Mouse (Mus musculus): ENCODE data around the gene Rps25.
"Not testable (repeated sequence)": the region's sequence is repeated elsewhere in the genome, so short reads cannot be mapped to it uniquely, and the experiment has no call there.

Gene Rps25

DNA sequence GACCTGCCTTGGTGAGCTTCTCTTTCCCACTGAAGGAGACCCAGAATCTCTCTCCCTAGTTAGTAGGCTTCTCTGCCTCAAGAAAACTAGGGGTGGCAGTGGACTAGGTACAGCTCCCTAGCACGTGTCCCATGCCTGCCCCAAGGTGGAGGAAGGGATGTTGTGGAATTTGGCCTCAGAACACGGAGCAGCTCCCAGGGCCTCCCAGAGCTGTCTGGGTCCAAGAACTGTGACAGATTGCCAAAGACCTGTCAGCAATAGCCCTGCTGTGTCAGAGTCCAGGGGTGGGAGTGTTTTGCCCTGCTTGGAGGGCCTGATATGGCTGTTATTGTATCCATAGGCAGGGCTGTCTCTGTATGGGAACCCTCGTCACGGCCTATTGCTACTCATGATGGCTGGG is 5.9 kb upstream of the Rps25 start:
- no peak for DNase-seq (ENCODE audit: low spot score in 2 of 2)

DNA sequence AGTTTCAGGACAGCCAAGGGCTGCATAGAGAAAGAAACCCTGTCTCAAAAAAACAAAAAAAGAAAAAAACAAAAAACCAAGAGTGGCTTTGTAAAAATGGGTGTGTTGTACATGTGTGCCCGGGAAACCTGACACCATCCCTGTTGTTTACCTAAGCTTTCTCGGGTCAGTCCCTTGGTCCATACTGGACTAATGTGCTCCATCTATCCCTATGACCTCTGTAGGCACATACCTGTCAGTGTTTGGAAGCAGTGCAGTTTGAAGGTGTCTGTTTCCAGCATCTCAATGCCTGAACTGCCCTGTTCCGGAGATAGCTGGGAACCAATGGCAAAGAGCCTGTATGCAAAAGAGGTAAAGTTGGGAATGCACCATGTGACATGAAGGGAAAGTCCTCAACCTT is 1.9 kb upstream of the Rps25 start:
- DNase-seq (ENCODE audit: low spot score in 2 of 2): no peak

DNA sequence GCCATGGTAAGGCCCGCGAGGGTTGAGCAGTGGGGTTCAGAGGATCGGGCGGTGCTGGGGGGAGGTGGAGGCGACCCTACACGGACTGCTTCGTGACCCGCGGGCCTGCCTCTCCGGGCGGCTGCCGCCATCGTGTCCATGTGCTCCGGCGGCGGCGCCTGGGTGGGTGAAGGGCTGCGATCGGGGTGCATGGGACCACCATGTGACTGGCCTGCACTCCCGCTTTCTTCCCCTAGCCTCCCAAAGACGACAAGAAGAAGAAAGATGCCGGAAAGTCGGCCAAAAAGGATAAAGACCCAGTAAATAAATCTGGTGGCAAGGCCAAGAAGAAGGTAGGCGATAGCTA is 786 bp downstream of the Rps25 start:
- DNase-seq (ENCODE audit: low spot score in 2 of 2): no peak

DNA sequence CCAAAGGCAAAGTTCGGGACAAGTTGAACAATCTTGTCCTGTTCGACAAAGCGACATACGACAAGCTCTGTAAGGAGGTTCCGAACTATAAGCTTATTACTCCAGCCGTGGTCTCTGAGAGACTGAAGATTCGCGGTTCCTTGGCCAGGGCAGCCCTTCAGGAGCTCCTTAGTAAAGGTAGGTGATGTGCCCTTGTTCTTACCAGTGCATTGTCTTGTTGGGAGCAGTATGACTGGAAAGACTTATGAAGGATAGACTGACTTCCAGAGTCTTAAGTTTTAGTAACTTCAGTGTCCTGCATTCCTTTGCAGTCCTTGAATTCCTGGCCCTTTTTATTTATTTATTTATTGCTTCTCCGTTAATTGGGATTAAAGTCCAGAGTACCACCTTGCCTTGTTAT is 1.8 kb downstream of the Rps25 start:
- DNase-seq (ENCODE audit: low spot score in 2 of 2): not testable (repeated sequence)

DNA sequence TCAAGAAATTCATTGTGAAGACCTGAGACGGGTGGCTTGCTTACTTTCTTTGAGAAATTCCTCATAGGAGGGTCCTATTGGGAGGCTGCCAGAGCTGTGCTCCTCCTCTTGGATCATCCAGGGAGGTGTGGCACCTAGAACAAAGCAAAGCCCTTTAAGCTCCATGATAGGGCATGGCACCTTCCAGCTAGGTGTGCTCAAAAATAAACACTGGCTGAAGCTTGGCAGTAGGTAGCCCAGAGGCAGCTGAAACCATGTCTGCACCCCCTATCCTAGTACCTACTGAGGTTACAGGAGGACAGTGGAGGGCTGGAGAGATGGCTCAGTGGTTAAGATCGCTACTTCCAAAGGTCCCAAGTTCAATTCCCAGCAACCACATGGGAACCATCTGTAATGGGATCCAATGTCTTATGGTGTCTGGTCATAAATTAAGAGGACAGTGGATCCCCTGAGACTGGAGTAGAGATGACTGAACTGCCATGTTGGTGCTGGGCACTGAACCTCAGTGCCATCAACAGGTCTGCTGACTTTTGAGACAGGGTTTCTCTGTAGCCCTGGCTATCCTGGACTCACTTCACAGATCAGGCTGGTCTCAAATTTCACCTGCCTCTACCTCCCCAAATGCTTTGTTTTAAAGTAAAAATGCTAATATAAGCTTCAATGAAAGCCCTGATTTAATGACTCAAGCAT is 3.9 kb downstream of the Rps25 start:
- no peak for DNase-seq (ENCODE audit: low spot score in 2 of 2)

DNA sequence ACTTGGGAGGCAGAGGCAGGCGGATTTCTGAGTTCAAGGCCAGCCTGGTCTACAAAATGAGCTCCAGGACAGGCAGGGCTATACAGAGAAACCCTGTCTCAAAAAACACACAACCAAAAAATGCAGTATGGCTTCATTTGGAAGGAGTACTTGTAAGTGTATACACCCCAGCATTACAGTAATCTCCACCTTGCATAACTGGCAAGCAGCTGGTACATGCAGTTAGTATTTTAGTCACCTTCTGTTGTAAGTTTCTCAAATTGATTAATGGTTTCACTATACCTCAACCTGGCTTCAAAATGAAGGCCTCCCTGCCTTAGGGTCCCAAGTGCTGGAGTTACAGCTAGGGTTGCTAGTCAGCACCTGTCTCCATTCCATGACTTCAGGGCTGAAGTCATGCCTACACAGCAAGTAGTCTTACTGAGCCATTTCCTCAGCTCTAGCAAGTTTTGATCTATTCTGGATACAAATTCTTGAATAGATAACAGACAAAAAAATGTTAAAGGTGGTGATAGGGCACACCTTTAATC is 4.7 kb downstream of the Rps25 start:
- no peak for DNase-seq (ENCODE audit: low spot score in 2 of 2)

DNA sequence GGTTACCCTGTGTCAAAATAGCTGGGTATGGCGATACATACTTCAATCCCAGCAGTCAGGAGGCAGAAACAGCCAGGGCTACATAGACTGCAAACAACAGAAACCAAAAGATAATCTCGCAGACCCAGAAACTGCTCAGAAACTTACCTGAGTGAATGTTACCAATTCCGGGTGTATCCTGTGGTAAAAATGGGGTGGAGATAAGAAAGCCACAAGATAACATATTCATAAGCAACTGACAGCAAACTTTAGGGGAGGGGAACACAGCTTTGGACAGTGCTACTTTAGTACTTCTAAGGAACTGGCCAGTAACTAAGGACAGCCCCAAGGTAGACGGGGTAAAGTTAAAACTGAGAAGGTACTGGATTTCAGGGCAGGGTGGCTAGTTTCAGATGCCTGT is 5.4 kb downstream of the Rps25 start:
- DNase-seq (ENCODE audit: low spot score in 2 of 2): no peak

DNA sequence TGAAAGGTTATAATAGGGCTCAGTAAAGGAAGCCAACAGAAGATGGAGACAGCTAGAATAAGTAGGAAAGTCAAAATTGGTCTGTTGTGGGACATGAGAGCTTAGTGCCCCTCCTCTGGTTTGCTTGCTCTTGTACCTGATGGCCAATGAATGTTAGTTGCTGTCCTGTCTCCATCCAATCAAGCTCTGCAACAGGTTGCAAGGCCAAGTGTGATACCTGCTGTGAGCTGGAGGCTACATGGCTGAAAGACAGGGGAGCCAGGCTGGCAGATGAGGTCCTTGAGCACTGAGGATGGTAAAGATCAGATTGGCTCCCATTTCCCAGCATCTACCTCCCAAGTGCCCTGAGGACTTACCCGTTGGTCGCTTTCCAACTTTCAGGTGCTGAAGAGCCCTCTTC is 5.8 kb downstream of the Rps25 start:
- no peak for DNase-seq (ENCODE audit: low spot score in 2 of 2)

DNA sequence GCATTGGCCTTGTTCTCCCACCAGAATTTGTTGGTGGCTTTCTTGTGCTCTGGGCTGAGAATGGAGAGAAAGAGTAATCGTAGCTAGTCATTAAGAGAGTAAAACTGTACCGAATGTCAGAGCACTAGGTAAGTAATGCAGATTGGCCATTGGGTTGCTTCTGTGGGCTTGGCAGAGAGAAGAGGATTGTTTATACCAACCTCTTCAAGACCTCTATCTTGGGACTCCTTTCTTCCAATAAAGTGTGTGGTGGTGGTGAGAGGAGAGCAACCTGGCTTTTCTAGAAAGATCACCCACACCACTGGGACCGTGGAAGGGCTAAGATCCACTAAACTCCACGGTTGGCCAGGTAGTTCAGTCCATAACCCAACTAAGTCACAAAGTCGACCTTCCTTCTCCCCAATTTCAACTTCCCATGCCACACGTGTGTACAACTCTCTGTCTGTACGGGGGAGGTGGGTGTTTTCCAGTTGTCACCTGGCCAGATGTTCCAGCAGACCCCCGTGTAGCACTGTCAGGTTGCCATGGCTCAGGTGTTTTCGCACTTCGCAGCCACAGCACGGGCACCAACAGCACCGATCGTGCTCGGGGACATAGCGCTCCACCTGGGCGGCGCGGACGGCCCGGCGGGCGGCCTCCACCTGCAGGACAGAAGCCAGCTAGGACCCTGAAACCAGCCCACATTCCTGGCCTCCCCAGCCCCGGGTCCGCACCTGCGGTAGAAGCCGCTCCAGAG is 10.4 kb downstream of the Rps25 start:
- DNase-seq (ENCODE audit: low spot score in 2 of 2): no peak

DNA sequence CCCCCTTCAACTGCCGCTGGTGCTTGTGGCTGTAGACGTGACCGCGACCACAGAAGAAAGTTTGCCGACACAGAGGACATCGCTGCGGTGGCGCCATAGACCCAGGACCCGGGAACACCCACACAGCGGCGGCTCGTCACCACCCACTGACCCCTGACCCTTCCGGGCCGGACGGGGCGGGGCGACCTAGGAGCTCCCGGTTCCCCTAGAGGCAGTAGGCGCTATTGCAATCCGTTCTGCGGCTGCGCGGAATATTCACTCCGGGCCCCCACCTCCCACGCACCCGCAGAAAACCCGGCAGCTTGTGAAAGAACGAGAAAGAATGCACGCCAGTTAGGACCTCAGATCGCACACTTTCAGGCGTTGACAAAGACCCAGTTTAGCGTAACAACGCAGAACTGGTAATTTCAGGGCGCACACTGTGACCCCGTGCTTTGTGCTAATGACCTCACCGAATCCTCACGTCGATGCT is 11.0 kb downstream of the Rps25 start:
- DNase-seq (ENCODE audit: low spot score in 2 of 2): peak; percentile 91 to 92

DNA sequence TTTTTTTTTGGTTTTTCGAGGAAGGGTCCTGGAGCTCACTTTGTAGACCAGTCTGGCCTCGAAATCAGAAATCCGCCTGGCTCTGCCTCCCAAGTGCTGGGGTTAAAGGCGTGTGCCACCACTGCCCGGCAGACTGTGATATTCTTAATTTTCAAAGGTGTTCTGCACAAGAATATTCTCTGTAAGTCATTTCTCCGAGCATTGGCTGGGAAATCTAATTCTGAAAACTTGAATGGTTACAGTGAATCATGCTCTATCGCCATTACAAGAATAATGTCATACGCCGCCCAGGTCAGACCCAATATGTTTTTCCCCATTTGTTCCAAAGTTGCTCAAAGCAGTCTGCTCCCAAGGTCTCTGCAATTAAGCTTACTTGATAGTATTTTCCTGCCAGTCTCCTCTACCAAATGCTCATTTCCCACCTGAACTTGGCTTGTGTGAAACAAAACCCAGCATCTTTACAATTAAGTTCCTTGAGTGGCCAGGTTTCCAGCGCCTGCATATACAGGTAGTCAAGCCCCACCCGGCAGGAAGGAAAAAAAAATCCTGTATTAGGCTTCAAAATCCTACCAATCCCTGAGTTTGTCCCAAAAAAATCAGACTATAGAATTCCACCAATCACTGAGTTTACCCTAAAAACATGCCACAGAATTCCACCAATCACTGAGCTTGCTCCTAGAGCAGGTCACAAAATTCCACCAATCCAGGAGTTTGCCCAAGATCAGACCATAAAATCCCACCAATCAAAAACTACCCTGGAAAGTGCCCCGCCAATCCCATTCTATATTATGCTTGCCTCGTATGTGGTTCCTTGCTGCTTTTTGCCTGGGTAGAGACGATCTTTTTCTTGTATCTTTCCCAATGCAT is 11.8 kb downstream of the Rps25 start, which contains the start of gene Ccdc84:
Ccdc84 (minus strand) TSS at position 51 of the 867 bp plus-strand sequence.
- DNase-seq (ENCODE audit: low spot score in 2 of 2): no peak

DNA sequence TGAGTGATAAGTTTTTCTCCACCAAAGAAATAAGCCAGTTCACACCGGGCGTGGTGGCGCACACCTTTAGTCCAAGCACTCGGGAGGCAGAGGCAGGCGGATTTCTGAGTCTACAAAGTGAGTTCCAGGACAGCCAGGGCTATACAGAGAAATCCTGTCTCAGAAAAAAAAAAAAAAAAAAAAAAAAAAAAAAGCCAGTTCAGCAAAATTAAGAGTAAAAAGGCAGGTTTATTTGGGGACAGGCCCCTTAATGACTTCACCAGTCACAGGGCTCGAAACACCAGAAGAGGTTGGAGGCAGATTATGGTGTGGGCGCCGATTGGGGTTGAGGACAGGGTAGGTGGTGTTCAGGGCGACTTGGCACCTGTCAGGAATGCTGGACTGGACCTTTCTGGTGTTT is 12.8 kb downstream of the Rps25 start:
- DNase-seq (ENCODE audit: low spot score in 2 of 2): not testable (repeated sequence)

DNA sequence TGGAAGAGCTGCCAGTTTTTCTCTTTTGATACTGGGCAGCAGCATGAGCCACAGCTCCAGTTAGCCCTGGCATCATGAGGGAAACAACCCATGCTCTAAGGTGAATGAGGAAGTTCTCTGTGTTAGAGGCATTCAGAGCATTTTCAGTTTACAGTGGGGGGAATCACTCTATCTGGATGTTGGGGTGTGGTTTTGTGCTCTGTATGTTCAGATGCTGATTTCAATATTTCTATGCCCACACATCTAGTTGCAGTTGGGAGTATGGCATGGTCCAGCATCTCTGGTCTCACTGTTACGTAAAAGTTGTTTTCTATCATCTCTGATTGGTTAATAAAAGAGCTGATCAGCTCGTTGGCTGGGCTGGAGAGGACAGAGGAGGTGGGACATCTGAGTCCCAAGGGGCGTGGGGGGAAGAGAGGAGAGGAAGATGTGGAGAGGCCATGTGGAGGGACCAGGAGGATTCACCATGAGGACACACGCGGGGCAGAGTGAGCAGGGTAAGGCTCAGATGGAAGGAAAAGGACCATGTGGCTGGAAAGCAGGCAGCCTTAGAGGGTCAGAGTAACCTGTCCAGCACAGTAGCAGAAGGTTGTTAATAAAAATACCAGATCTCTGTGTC is 13.4 kb downstream of the Rps25 start:
- DNase-seq (ENCODE audit: low spot score in 2 of 2): no peak

DNA sequence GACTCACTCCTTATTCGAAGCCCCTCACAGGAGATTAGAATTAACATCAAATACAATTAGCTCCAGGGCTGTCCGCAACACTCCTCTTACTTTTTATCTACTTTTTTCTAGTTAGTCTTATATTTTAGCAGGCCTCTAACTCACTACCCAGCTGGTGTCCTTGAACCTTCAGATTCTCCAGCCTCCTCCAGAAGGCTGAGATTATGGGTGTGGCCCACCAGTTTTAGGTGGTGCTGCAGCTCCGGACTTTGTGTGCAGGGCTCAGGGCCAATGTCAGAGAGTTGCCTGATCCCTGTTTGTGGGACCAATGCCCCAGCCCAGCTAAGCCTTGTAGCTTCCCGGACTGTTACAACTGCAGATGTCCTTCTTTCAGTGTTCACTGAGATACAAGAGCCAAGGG is 16.6 kb downstream of the Rps25 start:
- DNase-seq (ENCODE audit: low spot score in 2 of 2): no peak

DNA sequence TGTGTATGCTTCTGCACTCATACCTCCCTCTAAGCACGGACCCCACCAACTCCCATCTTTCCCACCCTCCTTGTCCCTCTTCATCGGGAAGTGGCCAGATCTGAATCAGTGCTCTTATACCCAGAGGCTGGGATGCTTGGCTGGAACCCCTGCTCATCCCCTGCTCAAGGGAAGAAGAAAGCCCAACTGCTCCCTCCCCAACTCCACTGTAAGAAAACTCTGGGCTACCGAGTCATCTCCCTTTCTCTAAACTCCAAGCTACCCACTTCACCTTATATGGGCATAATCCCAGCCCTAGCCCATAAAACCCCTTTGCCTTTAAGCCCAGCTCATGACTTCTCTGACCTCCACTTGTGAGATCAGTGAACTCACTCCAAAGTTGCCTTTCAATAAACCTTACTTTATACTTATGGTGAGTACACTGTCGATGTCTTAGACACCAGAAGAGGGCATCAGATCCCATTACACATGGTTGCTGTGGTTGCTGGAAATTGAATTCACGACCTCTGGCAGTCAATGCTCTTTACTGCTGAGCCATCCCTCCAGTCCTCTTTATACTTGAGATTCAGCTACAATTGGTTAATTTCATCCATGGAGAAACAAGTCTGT is 25.7 kb downstream of the Rps25 start:
- DNase-seq (ENCODE audit: low spot score in 2 of 2): no peak

DNA sequence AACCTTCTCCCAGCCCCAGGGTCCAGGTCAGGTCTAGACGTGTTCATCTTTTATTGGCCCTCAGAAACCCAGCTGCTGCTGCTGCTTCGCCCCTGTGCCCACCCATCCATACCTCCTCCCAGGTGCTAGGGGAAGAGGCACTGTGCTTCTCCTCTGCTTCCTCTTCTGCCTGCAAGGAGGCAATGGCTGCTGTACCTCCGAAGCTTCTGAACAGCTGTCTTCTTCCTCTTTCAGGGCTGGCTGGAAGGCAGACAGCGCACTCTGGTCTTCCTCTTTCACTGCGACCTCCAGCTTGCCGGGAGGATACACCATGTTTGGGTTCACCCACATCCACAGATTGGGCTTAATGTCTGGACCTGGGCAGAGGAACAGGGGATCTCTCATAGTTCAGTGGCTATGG is 28.8 kb downstream of the Rps25 start:
- no peak for DNase-seq (ENCODE audit: low spot score in 2 of 2)

DNA sequence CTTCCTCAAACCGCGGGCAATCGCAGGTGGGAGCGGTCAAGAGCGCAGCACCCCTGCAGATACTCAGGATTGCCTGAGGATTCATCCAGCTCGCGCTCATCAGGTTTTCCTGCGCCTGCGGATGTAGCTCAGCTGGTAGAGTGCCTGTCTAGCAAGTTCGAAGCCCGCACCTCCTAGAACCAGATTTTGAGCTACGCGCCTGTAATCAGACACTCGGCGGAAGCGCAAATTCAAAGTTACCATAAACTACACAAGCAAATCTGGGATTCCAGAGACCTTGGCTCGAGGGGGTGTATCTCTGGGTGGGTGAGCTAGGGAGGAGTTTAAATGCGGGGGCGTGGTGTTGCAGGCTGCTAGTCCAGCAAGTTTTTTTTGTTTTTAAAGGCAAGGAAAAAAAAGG is 34.0 kb downstream of the Rps25 start, which contains the start of gene Foxr1:
Foxr1 (minus strand) TSS at position 176 of the 400 bp plus-strand sequence.
- no peak for DNase-seq (ENCODE audit: low spot score in 2 of 2)

DNA sequence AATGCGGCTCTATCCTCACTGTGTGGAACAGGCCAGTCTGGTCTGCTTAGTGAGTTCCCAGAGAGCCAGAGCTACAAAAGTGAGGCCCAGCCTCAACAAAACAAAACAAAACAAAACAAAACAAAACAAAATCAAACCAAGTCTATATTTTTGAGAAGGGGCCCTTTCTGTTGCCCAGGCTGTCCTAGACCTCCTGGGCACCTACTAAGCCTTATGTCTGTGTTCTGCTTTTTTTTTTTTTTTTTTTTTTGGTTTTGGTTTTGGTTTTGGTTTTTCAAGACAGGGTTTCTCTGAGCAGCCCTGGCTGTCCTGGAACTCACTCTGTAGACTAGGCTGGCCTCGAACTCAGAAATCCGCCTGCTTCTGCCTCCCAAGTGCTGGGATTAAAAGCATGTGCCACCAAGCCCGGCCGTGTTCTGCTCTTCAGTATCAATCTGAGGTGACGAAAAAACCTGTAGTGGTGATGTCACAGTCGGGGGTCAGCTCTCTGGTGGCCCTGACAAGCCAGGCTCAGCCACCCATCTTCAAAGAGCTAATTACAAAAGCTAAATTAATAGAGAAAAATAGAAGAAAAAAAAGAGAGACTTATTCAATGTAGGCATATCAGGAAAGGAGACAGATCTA is 37.6 kb downstream of the Rps25 start:
- DNase-seq (ENCODE audit: low spot score in 2 of 2): not testable (repeated sequence)

DNA sequence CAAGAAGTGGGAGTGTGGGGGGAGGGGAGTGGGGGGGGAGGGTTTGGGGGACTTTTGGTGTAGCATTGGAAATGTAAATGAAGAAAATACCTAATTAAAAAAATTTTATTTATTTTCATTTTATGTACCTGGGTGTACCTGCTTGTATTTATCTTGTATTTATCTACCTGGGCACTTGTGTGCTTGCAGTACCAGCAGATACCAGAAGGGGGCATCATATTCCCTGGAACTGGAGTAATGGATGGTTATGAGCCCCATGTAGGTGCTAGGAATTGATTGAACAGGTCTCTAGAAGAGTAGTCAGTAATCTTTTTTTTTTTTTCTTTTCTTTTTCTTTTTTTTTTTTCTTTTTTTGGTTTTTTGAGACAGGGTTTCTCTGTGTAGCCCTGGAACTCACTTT is 43.4 kb downstream of the Rps25 start:
- no peak for DNase-seq (ENCODE audit: low spot score in 2 of 2)

DNA sequence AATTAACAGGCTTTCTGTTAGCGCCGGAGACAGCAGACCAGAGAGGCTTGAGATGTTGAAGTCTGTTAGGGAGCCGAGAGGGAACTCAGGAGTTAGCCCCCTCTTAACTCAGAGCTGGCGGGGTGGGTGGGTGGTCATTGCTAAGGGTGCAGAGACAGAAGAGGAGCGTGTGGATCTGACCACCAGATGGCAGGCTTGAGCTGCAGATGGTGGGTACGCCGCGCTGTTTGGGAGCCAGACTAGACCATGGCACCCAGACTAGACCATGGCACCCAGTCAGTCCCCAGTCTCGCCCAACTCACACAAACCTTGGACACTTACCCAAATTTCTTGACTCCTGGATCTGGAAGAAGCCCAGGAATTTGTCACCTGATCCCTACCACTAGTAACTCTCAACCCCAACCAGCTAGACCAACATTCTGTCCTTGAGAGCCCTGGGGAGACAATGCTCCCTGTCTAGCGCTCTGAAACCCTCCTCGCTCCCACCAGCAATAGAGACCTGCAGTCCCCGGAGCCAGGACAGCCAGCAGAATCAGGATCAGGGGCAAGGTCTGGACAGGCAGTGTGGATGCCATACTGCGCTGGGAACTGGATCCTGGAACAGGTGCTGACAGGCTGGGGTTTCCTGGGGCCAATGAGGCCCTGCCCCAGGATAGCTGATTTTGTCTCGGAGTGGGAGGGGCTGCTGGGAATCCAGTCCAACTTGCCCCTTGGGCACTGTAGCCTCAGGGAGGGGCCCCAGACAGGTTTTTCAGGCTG is 47.4 kb downstream of the Rps25 start:
- peak; percentile 62 to 75 for DNase-seq (ENCODE audit: low spot score in 2 of 2)

Data from right cerebral cortex, postnatal 36 days (tissue).